Mouse (Mus musculus) forebrain, embryonic 16.5 days (tissue): ENCODE data around the gene Dcun1d4. TPM values are rescaled to one million over a fixed set of nuclear protein-coding genes. Genes with fewer than 3 reads are reported as not detected.
A peak's percentile ranks its signal among the peaks of the same experiment; 100 is the strongest.
"Not testable (repeated sequence)": the region's sequence is repeated elsewhere in the genome, so short reads cannot be mapped to it uniquely, and the experiment has no call there.

Experiments
- ATAC-seq: fragments of 200-750 bp; cut with Nextera tagmentation; 2 replicates; pipeline ENCODE4 v1.8.0; 2017; ENCODE audit warnings: mild to moderate bottlenecking, moderate library complexity
- H3K27ac ChIP-seq: fragments of 300-500 bp; sonication (generic); 2 replicates; pipeline ENCODE4 v1.5.1; 2014; ENCODE audit warnings: low read length, control low read depth
- H3K27me3 ChIP-seq: fragments of 300-500 bp; sonication (generic); replicated peaks from 2 replicates; pipeline ENCODE4 v1.6.1; 2014; ENCODE audit warnings: low read length; ENCODE audit not compliant: control insufficient read depth, insufficient read depth
- H3K36me3 ChIP-seq: fragments of 300-500 bp; sonication (generic); 2 replicates; pipeline ENCODE4 v1.6.1; 2014; ENCODE audit not compliant: control insufficient read depth, insufficient read depth
- H3K4me1 ChIP-seq: fragments of 300-500 bp; sonication (generic); replicated peaks from 2 replicates; pipeline ENCODE4 v1.6.1; 2014; ENCODE audit warnings: low read length; ENCODE audit not compliant: control insufficient read depth, insufficient read depth
- H3K4me2 ChIP-seq: fragments of 300-500 bp; sonication (generic); 2 replicates; pipeline ENCODE4 v1.6.1; 2014; ENCODE audit warnings: mild to moderate bottlenecking, low read length, control low read depth
- H3K4me3 ChIP-seq: fragments of 300-500 bp; sonication (generic); replicated peaks from 2 replicates; pipeline ENCODE4 v1.5.1; 2014; ENCODE audit warnings: mild to moderate bottlenecking, low read length, control low read depth
- H3K9ac ChIP-seq: fragments of 300-500 bp; sonication (generic); replicated peaks from 2 replicates; pipeline ENCODE4 v1.6.1; 2014; ENCODE audit warnings: low read depth, low read length, control low read depth
- H3K9me3 ChIP-seq: fragments of 300-500 bp; sonication (generic); 2 replicates; pipeline ENCODE4 v1.6.1; 2016; ENCODE audit warnings: low read length; ENCODE audit not compliant: control insufficient read depth
- WGBS: fragments of 180-500 bp; shearing (Covaris S2); extraction: QIAGEN DNeasy Blood & Tissue Kit; methylation state at CpG from one replicate; pipeline ENCODE4 v1.1.7; 2014; 5-methylcytosine and 5-hydroxymethylcytosine counted together
- polyA plus RNA-seq: library from polyadenylated mRNA; unstranded; fragments of >200 nt; fragmentation: Nextera tagmentation; extraction: Ambion mirVana; gene quantifications from 2 replicates; pipeline ENCODE4 v1.2.1, GENCODE M21; 2015

The Dcun1d4 gene
- polyA plus RNA-seq, 1 experiment from 2014 or later: 46.5 TPM

DNA sequence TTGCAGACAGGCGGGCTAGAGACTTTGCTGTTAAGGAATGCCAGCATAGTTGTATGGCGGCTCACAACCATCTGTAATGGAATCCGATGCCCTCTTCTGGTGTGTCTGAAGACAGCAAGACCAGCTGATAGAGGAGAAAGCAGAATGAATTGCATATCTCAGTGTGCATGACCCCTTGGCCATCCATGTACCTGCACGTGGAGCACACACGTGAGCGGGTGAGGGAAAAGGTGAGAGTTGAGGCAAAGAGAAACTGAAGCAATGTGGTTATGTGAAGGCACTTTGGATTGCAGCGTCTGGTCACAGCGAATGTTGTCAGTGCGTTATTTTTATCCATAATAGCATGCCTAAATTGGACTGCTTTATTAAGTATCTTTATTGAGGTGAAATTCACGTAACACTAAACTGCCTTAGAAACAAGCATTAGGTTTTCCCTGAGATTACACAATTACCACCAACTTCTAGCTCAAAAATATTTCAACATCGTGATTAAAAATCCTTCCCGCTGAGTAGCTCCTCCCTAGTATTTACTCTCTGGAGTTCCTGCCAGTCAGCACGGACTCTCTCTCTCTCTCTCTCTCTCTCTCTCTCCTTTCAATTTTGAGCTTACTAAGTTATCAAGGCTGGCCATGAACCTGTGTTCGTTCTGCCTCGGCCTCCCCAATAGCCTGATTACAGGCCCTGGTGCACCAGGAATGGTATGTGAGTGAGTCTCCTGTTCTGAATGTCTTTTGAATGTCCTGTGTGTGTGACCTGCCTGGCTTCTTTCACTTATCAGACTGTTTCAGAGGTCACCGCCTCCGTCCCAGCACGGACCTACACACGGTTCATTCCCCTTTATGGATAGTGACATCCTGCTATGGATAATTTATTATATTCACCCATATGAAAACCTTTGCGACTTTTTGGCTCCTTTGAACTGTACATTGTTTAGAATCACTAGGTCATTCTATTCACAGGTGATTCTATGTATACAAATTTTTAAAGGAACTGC is 6.1 kb upstream of the Dcun1d4 start:
- H3K4me3 ChIP-seq: no peak overlapping the region

DNA sequence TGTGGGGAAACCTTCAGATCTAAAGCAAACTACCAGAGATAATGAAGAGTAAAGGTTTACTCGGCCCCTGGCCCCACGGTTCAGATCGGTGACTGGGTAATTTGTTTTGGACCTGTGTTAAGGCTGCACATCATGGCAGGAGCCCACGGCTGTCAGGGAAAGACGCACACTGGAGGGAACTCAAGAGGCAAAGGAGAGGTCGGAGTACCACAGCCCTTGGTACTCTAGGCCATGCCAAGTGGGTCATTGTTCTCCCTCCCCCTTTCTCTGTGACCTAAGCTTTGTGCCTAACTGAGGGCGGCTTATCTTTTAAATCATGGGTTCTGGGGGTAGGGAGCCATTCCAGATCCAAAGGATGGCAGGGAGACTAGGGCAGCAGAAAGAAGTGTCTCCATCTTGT is 601 bp downstream of the Dcun1d4 start:
- Histone ChIP-seq H3K27me3 (no peaks in the 10 kb centered on the region), H3K36me3 (no peaks in the 10 kb centered on the region), H3K4me3 (no peak overlapping the region), H3K27ac (no peak overlapping the region), H3K9ac (no peak overlapping the region), H3K4me2 (no peak overlapping the region), H3K9me3 (no peaks in the 10 kb centered on the region), H3K4me1 (peaks cover 3% of the 10 kb centered on the region; the same call in 1 of the 2 replicates)
- 92% methylated on average over 7 of the region's 7 CpGs for WGBS
- ATAC-seq: no peak

More for the DNA sequence above, 6.1 kb upstream of the Dcun1d4 start:
- Histone ChIP-seq H3K9me3 (no peaks in the 10 kb centered on the region), H3K36me3 (no peaks in the 10 kb centered on the region), H3K4me1 (no peaks in the 10 kb centered on the region), H3K4me2 (no peak overlapping the region), H3K9ac (no peak overlapping the region), H3K27ac (no peak overlapping the region), H3K27me3 (no peaks in the 10 kb centered on the region)
- 87% methylated on average over 20 of the region's 20 CpGs for WGBS
- ATAC-seq: no peak

DNA sequence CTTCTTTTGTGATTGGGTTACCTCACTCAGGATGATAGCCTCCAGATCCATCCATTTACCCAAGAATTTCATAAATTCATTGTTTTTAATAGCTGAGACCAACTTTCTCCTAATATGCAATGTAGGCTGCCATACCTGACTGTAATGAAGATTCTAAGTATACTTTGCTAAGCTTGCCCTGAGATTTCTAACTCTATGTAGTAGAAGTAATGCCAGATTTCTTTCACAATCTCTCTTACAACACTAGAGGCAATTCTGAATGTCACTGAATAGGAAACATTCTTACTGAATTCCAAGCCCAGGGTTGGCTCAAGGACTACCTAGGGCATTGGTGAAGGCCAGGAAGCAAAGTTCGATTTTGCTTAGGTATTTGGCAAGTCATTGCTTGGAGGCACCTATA is 1.6 kb downstream of the Dcun1d4 start:
- not testable (repeated sequence) for ATAC-seq, H3K9me3 ChIP-seq, H3K36me3 ChIP-seq

DNA sequence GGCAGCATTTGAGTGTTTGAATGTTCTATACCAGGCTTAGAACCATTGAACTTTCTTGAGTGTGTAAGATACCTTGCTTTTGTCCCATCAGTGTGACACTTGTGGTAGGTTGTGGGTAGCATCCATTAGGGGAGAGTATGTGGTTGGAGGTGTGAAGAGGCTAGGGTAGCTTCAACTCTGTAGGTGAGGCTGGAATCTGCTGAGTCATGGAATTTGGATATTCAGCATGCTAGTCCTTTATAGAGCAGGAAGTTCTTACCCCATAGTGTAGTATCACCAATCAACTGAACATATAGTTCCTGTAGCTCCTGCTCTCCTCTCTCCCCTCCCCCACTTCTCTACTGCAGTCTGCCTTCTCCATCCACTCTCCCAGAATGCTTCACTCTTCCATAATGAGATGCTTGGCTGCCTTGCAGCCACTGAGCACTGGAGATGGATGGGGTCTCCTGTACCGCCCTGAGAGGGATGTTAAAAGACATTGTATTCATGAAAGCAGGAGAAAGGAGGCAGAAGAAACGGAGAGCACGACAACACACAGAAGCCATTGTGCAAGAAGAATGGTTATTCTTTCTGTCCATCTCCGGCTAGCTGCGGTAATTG is 3.3 kb downstream of the Dcun1d4 start:
- H3K9me3 ChIP-seq: no peaks in the 10 kb centered on the region
- H3K27me3 ChIP-seq: no peaks in the 10 kb centered on the region
- H3K4me2 ChIP-seq: peak overlapping the region; percentile 33
- peaks cover 3% of the 10 kb centered on the region; the same call in 1 of the 2 replicates for H3K4me1 ChIP-seq
- no peak overlapping the region for H3K4me3 ChIP-seq
- no peak overlapping the region for H3K9ac ChIP-seq
- WGBS: 44% methylated on average over 5 of the region's 5 CpGs
- H3K36me3 ChIP-seq: no peaks in the 10 kb centered on the region
- ATAC-seq: peak; percentile 40; the same call in 1 of the 2 replicates
- no peak overlapping the region; the same call in 1 of the 2 replicates for H3K27ac ChIP-seq

More for the DNA sequence above, 1.6 kb downstream of the Dcun1d4 start:
- not testable (repeated sequence) for H3K4me3 ChIP-seq, H3K9ac ChIP-seq, H3K4me1 ChIP-seq, H3K27me3 ChIP-seq, H3K4me2 ChIP-seq, H3K27ac ChIP-seq
- 78% methylated on average over 1 of the region's 1 CpGs for WGBS

DNA sequence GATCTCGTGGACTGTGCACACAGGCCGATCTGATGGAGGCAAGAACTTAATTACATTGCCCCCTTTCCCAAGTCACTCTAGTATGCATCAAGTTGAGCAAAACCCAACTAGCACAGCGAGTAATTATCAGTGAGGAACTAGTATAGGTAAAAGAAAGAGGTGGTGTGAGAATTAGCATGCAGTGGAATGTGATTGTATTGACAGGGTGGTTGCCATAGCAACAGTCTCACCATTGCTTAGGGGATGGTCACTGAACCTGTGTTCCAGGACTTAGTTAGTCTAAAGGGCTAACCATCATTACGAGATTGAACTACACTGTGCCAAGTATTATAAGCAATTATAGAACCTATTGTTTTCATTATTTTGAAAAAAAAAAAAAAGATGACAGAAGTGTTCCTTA is 5.7 kb downstream of the Dcun1d4 start:
- Histone ChIP-seq H3K36me3 (no peaks in the 10 kb centered on the region), H3K4me1 (peaks cover 9% of the 10 kb centered on the region), H3K27me3 (no peaks in the 10 kb centered on the region), H3K4me2 (no peak overlapping the region), H3K9me3 (no peaks in the 10 kb centered on the region), H3K4me3 (no peak overlapping the region), H3K27ac (no peak overlapping the region), H3K9ac (no peak overlapping the region)
- WGBS: 43% methylated on average over 4 of the region's 4 CpGs
- ATAC-seq: no peak

DNA sequence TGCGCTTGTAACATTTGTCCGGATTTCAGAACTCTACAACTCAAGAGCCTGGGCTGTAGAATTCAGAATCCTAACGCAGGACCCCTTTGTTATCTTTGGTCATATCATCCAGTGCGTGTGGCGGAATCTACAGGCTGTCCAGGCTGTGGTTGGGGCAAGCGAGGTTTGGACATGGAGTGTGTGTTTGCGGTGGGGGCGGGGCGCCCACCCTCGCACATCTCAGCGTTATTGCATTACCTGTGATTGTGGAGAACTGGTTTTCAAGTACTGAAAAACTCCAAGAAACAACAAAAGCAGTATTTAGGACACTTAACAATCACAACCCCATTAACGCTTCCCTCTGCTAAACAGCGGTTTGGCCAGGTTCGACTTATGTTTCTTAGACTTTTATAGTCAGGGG is 9.1 kb downstream of the Dcun1d4 start:
- ATAC-seq: no peak
- 5% methylated on average over 14 of the region's 14 CpGs for WGBS
- H3K27me3 ChIP-seq: no peaks in the 10 kb centered on the region
- H3K4me1 ChIP-seq: peaks cover 12% of the 10 kb centered on the region
- H3K9ac ChIP-seq: peak overlapping the region; percentile 54
- H3K36me3 ChIP-seq: no peaks in the 10 kb centered on the region
- H3K9me3 ChIP-seq: no peaks in the 10 kb centered on the region
- H3K4me3 ChIP-seq: peak overlapping the region; percentile 94
- H3K27ac ChIP-seq: peak overlapping the region; percentile 58; the same call in 1 of the 2 replicates
- H3K4me2 ChIP-seq: peak overlapping the region; percentile 85

DNA sequence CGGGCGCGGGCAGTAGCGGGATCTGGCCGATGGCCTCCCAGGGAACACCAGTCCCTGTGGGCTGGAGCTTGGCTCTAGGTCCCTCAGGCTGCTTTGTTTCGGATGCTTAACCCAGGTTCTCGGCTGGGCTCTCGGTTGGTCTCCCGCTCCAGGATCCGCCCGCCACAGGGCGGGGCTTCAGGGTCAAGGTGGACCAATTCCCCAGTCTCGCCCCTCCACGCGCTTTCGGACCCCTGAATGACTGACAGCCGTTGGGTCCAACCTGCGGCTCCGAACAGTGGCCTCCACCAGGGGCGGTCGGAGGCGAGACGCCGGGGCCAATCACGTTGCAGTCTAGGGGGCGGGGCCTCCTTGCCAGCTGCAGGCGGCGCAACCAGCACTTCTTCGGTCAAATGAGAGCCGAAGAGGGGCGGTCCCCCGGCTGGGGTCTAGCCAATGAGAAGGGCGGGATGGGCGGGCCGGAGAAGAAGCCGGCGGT is 9.8 kb downstream of the Dcun1d4 start:
- WGBS: under 1% methylated on average over 37 of the region's 37 CpGs
- Histone ChIP-seq H3K36me3 (no peaks in the 10 kb centered on the region), H3K9ac (peak overlapping the region; percentile 78), H3K4me2 (peak overlapping the region; percentile 86), H3K27me3 (no peaks in the 10 kb centered on the region), H3K9me3 (no peaks in the 10 kb centered on the region), H3K27ac (peak overlapping the region; percentile 97), H3K4me3 (peak overlapping the region; percentile 94), H3K4me1 (peaks cover 12% of the 10 kb centered on the region)
- ATAC-seq: peak; percentile 93

DNA sequence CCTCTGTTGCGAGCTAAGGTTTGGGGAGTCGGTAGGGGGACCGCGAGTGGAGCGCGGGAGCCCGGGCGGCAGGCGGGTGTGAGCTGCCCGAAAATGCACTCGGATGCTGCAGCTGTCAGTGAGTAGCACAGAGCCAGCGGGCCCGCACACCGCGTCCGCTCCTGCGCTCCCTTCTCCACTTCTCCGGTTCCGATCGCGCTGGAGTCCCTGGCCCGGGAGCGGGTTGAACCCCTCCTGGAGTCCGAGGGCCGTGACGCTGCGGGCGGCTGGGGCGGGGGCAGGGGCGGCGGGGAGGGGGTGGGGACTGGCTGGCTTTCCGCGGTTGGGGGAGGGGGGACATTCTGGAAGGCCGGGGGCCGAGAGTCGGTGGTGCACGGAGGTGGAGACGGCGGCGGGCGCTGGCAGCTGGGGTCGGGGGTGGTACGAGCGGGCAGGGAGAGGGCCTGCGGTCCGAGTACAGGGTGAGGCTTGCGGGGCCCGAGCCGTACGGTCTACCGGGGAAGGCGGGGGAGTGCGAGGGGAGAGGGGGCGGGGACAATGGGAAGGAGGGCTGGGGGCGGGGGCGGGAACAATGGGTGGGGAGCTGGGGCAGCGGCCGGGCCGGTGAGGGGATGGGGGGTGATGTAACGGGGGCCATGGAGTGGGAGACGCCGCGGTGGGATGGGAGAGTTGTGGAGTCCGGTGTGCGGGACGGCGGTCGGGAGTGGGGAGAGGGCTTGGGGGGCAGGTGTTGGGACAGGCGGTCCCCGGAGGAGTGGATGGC is 10.5 kb downstream of the Dcun1d4 start:
- H3K27me3 ChIP-seq: no peaks in the 10 kb centered on the region
- H3K36me3 ChIP-seq: no peaks in the 10 kb centered on the region
- H3K4me1 ChIP-seq: peaks cover 12% of the 10 kb centered on the region
- 1% methylated on average over 57 of the region's 70 CpGs for WGBS
- H3K4me2 ChIP-seq: peak overlapping the region; percentile 86
- peak; percentile 19 for ATAC-seq
- H3K4me3 ChIP-seq: peak overlapping the region; percentile 94
- H3K9ac ChIP-seq: peak overlapping the region; percentile 78
- no peaks in the 10 kb centered on the region for H3K9me3 ChIP-seq
- peak overlapping the region; percentile 97 for H3K27ac ChIP-seq
